Mouse (Mus musculus) CH12.LX (cell line): ENCODE results near the gene Ddi2.

ENCODE experiments used
- JUN ChIP-seq: IDR thresholded peaks from 2 replicates; pipeline ENCODE4 v1.6.1; 2011; ENCODE audit warnings: low read depth, mild to moderate bottlenecking, low read length, improper control_type of control experiment, moderate library complexity; ENCODE audit not compliant: insufficient read depth
- POLR2A ChIP-seq: IDR thresholded peaks from 2 replicates; pipeline ENCODE4 v1.6.1; 2011; ENCODE audit warnings: low read depth, mild to moderate bottlenecking, improper control_type of control experiment, low read length
- POLR2AphosphoS2 ChIP-seq: IDR thresholded peaks from 2 replicates; pipeline ENCODE4 v1.6.1; 2011; ENCODE audit warnings: low read depth, low read length, improper control_type of control experiment

GRCm38 (mm10) chr4:141643118-141643855 is 79.9 kb downstream of the Ddi2 start:
- TF ChIP-seq POLR2A: no peak
- no peak for TF ChIP-seq JUN
- TF ChIP-seq POLR2AphosphoS2: no peak
